Mouse (Mus musculus) right cerebral cortex, postnatal 10 days (tissue): Measurements from ENCODE around the gene Ep300.
"Not testable (repeated sequence)": the region's sequence is repeated elsewhere in the genome, so short reads cannot be mapped to it uniquely, and the experiment has no call there.

ENCODE experiments used
- DNase-seq, 2 experiments: peaks; one replicate each; pipeline ENCODE4 v3.0.0; 2021; ENCODE audit warnings: low spot score in 2 of 2

Ep300 gene

DNA sequence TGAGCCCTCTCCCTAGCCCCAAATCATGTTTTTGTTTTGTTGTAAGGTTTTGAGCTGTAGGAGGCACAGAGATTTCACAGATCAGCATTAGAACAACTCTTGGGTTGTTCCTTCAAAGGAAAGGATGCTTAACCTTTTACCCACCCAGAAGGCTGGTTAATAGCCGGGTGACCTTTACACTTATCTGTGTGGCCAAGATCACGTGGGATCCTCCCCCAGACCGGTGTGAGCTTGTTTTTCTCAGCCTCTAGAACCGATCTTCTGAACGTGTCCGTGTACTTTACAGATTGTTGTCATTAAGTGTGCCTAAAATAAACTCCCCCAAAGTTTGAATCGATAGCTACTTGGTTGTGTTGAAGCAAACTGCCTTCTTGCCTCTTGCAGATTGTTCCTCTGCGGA is 115.5 kb downstream of the Ep300 start:
- no peak for DNase-seq

DNA sequence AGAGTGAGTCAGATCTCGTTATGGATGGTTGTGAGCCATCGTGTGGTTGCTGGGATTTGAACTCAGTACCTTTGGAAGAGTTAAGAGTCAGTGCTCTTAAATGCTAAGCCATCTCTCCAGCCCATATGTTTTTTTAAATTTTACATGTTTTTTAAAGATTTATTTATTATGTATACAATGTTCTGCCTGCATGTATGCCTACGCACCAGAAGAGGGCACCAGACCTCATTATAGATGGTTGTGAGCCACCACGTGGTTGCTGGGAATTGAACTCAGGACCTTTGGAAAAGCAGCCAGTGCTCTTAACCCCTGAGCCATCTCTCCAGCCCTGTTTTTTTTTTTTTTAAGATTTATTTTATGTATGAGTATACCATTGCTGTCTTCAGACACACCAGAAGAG is 116.2 kb downstream of the Ep300 start:
- DNase-seq = not testable (repeated sequence)
